Mouse (Mus musculus) lung, postnatal 25 days (tissue): ENCODE results near the gene Mapk10.

ENCODE experiments used
- DNase-seq: peaks from one replicate; pipeline ENCODE4 v3.0.0; 2022; ENCODE audit warnings: low spot score

Mapk10 gene

DNA sequence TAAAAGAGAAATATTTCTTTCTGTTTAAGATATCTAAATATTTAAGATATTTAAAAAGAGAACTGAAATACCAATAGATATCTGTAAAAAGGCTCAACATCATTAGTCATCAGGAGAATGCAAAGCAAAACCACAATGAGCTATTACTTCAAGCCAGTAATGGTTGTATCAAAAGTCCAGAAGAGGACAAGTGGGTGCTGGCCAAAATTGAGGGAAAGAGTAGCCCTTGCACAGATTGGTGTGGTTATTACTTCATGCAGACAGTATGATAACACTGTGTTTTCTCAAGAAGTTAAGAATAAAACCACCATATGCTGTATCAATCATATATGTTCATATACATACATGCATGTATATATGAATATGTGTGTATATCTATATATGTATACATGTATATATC lies 353.1 kb downstream of the Mapk10 start:
- no peak for DNase-seq
